Mouse (Mus musculus) ES-E14 (cell line): ENCODE data around the gene App. TPM values are rescaled to one million over a fixed set of nuclear protein-coding genes. Genes with fewer than 3 reads are reported as not detected.

Source experiments
- DNase-seq: peaks from one replicate; pipeline ENCODE4 v3.0.0-alpha.2; 2013; ENCODE audit warnings: low read depth, low spot score
- H3K27ac ChIP-seq: 2 replicates; pipeline ENCODE4 v1.5.1; 2012; ENCODE audit warnings: low read depth, mild to moderate bottlenecking, low read length, moderate library complexity, mixed read lengths; ENCODE audit not compliant: poor library complexity, insufficient read depth, severe bottlenecking
- H3K36me3 ChIP-seq: 2 replicates; pipeline ENCODE4 v1.6.1; 2012; ENCODE audit warnings: mild to moderate bottlenecking, low read length, moderate library complexity, mixed read lengths; ENCODE audit not compliant: control insufficient read depth, poor library complexity, insufficient read depth, severe bottlenecking
- H3K4me1 ChIP-seq, 2 experiments: fragments of 150-350 bp in 1 of 2; sonication (generic) in 1 of 2; 2 replicates each; pipeline ENCODE4 v1.6.1; 2012; ENCODE audit warnings: low read length in 2 of 2, mild to moderate bottlenecking in 1 of 2, mixed read lengths in 1 of 2; ENCODE audit not compliant: control insufficient read depth in 2 of 2, insufficient read depth in 2 of 2, poor library complexity in 1 of 2
- H3K4me3 ChIP-seq, 2 experiments: fragments of 150-350 bp in 1 of 2; sonication (generic) in 1 of 2; 2 replicates each; pipeline ENCODE4 v1.5.1; 2012; ENCODE audit warnings: low read length in 2 of 2, low read depth in 1 of 2, mild to moderate bottlenecking in 1 of 2, mixed read lengths in 1 of 2; ENCODE audit not compliant: insufficient read depth in 1 of 2, poor library complexity in 1 of 2, severe bottlenecking in 1 of 2
- H3K9ac ChIP-seq: 2 replicates; pipeline ENCODE4 v1.6.1; 2012; ENCODE audit warnings: low read depth, mild to moderate bottlenecking, low read length, mixed read lengths; ENCODE audit not compliant: poor library complexity, insufficient read depth, severe bottlenecking
- H3K9me3 ChIP-seq: fragments of 150-350 bp; sonication (generic); 2 replicates; pipeline ENCODE4 v1.6.1; 2012; ENCODE audit warnings: low read depth, mild to moderate bottlenecking, low read length; ENCODE audit not compliant: control insufficient read depth, insufficient read depth
- CHD2 ChIP-seq: IDR thresholded peaks from 2 replicates; pipeline ENCODE4 v1.6.1; 2014; ENCODE audit warnings: mild to moderate bottlenecking, low read depth, low read length, inconsistent platforms
- HCFC1 ChIP-seq: IDR thresholded peaks from 2 replicates; pipeline ENCODE4 v1.6.1; 2012; ENCODE audit warnings: low read length, inconsistent platforms, borderline replicate concordance; ENCODE audit not compliant: insufficient read depth
- MAFK ChIP-seq: IDR thresholded peaks from 2 replicates; pipeline ENCODE4 v1.6.1; 2014; ENCODE audit warnings: mild to moderate bottlenecking, low read depth, low read length, inconsistent platforms; ENCODE audit not compliant: insufficient read depth
- ZC3H11A ChIP-seq: IDR thresholded peaks from 2 replicates; pipeline ENCODE4 v1.6.1; 2012; ENCODE audit warnings: low read depth, mild to moderate bottlenecking, inconsistent platforms, low read length, borderline replicate concordance
- ZNF384 ChIP-seq: IDR thresholded peaks from 2 replicates; pipeline ENCODE4 v1.6.1; 2012; ENCODE audit warnings: low read depth, low read length, inconsistent platforms
- in situ Hi-C, 2 experiments: fragments of 600-800 bp; cut with MboI; formaldehyde crosslinking; loops; one replicate each; pipeline ENCODE4 v1.15.1; 2025; ENCODE audit warnings: low sequenced_read_pairs in 2 of 2, inconsistent platforms in 1 of 2; ENCODE audit not compliant: unreplicated experiment in 2 of 2
- total RNA-seq: library from RNA; depleted of rRNA; stranded (reverse); fragments of 300-350 nt; gene quantifications from 2 replicates; pipeline ENCODE4 v1.2.3, GENCODE M21; 2012

The App gene
- total RNA-seq, 1 experiment: 52.4 TPM

DNA sequence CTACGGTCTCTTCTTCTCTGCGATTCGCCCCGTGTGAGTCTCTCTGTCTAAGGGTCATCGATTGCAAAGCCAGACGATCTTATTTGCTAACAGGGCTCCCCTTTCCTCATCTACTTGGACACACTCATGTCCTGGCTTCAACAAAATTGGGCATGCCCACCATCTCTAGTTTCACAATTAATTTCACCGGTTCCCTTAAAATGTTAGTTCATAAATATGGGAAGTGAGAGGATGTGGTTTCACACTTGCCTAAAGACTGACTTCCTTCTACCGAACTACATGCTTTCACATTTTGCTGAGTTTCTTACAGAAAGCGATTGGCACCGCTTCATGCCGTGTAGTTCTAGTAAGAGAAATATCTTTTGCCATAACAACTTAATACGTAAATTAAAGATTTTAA is 101.8 kb downstream of the App start:
- H3K4me3 ChIP-seq: no peak overlapping the region
- no peak for TF ChIP-seq ZC3H11A
- no peak for TF ChIP-seq HCFC1
- no peak for TF ChIP-seq ZNF384
- TF ChIP-seq CHD2: no peak
- in situ Hi-C loops: no loop called here

DNA sequence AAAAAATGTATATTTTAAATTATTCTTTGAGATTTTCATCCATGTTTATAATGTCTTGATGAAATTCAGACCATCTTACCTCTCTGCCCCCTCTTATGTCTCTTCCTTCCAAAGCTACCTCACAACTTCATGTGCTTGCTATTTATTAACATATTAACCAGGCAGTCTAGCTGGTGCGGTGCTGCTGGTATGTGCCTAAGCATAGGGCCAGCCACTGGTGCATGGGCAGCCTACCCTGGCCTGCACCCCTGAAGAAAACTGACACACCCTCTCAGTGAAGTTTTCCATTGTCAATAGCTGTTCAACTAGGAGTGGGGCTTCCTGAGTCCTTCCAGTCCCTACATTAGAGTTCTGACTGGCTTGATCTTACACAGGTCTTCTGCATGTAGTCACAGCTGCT is 102.3 kb downstream of the App start:
- no peaks in the 10 kb centered on the region for H3K9me3 ChIP-seq
- no peaks in the 10 kb centered on the region for H3K36me3 ChIP-seq
- H3K27ac ChIP-seq: no peak overlapping the region
- no peak for TF ChIP-seq CHD2
- no peak for TF ChIP-seq HCFC1
- TF ChIP-seq ZC3H11A: no peak
- no peak for TF ChIP-seq MAFK
- no peak for TF ChIP-seq ZNF384
- no peak overlapping the region for H3K4me3 ChIP-seq
- DNase-seq: no peak
- no peak overlapping the region for H3K9ac ChIP-seq
- no peaks in the 10 kb centered on the region for H3K4me1 ChIP-seq
- in situ Hi-C loops: no loop called here

More for the DNA sequence above, 101.8 kb downstream of the App start:
- no peak overlapping the region for H3K9ac ChIP-seq
- H3K27ac ChIP-seq: no peak overlapping the region
- H3K9me3 ChIP-seq: no peaks in the 10 kb centered on the region
- no peaks in the 10 kb centered on the region for H3K36me3 ChIP-seq
- no peak for DNase-seq
- no peaks in the 10 kb centered on the region for H3K4me1 ChIP-seq

DNA sequence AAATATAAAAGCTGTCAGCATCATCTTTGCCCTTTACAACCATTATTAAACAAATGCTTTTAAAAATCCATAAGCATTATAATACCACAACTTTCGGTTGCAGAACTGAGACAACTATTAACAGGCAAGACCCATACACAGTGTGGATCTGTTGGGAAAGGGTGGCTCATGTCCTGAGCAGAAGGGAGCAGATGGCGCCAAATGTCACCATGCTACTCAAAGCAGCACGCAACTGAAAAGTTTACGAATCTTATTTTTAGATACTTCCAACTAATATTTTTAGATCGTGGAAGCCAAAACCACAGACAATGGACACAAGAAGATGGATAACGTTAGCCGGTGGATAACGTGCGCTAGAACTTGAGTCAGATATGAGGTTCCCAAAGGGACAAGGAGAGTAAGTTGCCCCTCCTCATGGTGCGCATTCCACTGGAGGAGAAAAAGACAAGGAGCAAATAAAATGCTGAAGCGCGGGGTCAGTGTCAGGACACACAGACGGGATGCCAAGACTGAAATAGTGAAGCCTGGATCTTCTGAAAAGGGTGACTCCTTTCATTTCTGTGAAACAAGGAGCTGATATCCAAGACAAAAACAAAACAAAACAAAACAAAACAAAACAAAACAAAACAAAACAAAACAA is 106.2 kb downstream of the App start:
- H3K4me3 ChIP-seq: no peak overlapping the region
- no peaks in the 10 kb centered on the region for H3K36me3 ChIP-seq
- DNase-seq: no peak
- TF ChIP-seq HCFC1 (no peak), ZNF384 (no peak), CHD2 (no peak), MAFK (no peak), ZC3H11A (no peak)
- H3K9ac ChIP-seq: no peak overlapping the region
- in situ Hi-C loops: no loop called here
- no peak overlapping the region for H3K27ac ChIP-seq
- no peaks in the 10 kb centered on the region for H3K9me3 ChIP-seq
- H3K4me1 ChIP-seq: no peaks in the 10 kb centered on the region

GRCm38 (mm10) chr16:85066227-85066626 is 107.3 kb downstream of the App start:
- DNase-seq: no peak
- Histone ChIP-seq H3K4me3 (no peak overlapping the region), H3K36me3 (no peaks in the 10 kb centered on the region), H3K9ac (no peak overlapping the region), H3K4me1 (no peaks in the 10 kb centered on the region), H3K9me3 (no peaks in the 10 kb centered on the region), H3K27ac (no peak overlapping the region)
- TF ChIP-seq ZNF384: no peak
- no peak for TF ChIP-seq CHD2
- no peak for TF ChIP-seq MAFK
- TF ChIP-seq HCFC1: no peak
- TF ChIP-seq ZC3H11A: no peak
- in situ Hi-C loops: no loop called here

GRCm38 (mm10) chr16:85064800-85065199 is 108.8 kb downstream of the App start:
- Histone ChIP-seq H3K36me3 (no peaks in the 10 kb centered on the region), H3K4me1 (no peaks in the 10 kb centered on the region), H3K9me3 (no peaks in the 10 kb centered on the region), H3K9ac (no peak overlapping the region), H3K4me3 (no peak overlapping the region), H3K27ac (no peak overlapping the region)
- in situ Hi-C loops: no loop called here
- no peak for TF ChIP-seq HCFC1
- no peak for DNase-seq
